Mouse (Mus musculus) ES-E14 (cell line): Measurements from ENCODE around the gene Slc23a3. TPM values are rescaled to one million over a fixed set of nuclear protein-coding genes. Genes with fewer than 3 reads are reported as not detected.

ENCODE experiments used
- DNase-seq: peaks from one replicate; pipeline ENCODE4 v3.0.0-alpha.2; 2013; ENCODE audit warnings: low read depth, low spot score
- H3K27ac ChIP-seq: 2 replicates; pipeline ENCODE4 v1.5.1; 2012; ENCODE audit warnings: low read depth, mild to moderate bottlenecking, low read length, moderate library complexity, mixed read lengths; ENCODE audit not compliant: poor library complexity, insufficient read depth, severe bottlenecking
- H3K36me3 ChIP-seq: 2 replicates; pipeline ENCODE4 v1.6.1; 2012; ENCODE audit warnings: mild to moderate bottlenecking, low read length, moderate library complexity, mixed read lengths; ENCODE audit not compliant: control insufficient read depth, poor library complexity, insufficient read depth, severe bottlenecking
- H3K4me1 ChIP-seq, 2 experiments: fragments of 150-350 bp in 1 of 2; sonication (generic) in 1 of 2; 2 replicates each; pipeline ENCODE4 v1.6.1; 2012; ENCODE audit warnings: low read length in 2 of 2, mild to moderate bottlenecking in 1 of 2, mixed read lengths in 1 of 2; ENCODE audit not compliant: control insufficient read depth in 2 of 2, insufficient read depth in 2 of 2, poor library complexity in 1 of 2
- H3K4me3 ChIP-seq, 2 experiments: fragments of 150-350 bp in 1 of 2; sonication (generic) in 1 of 2; 2 replicates each; pipeline ENCODE4 v1.5.1; 2012; ENCODE audit warnings: low read length in 2 of 2, low read depth in 1 of 2, mild to moderate bottlenecking in 1 of 2, mixed read lengths in 1 of 2; ENCODE audit not compliant: insufficient read depth in 1 of 2, poor library complexity in 1 of 2, severe bottlenecking in 1 of 2
- H3K9ac ChIP-seq: 2 replicates; pipeline ENCODE4 v1.6.1; 2012; ENCODE audit warnings: low read depth, mild to moderate bottlenecking, low read length, mixed read lengths; ENCODE audit not compliant: poor library complexity, insufficient read depth, severe bottlenecking
- H3K9me3 ChIP-seq: fragments of 150-350 bp; sonication (generic); 2 replicates; pipeline ENCODE4 v1.6.1; 2012; ENCODE audit warnings: low read depth, mild to moderate bottlenecking, low read length; ENCODE audit not compliant: control insufficient read depth, insufficient read depth
- CHD2 ChIP-seq: IDR thresholded peaks from 2 replicates; pipeline ENCODE4 v1.6.1; 2014; ENCODE audit warnings: mild to moderate bottlenecking, low read depth, low read length, inconsistent platforms
- HCFC1 ChIP-seq: IDR thresholded peaks from 2 replicates; pipeline ENCODE4 v1.6.1; 2012; ENCODE audit warnings: low read length, inconsistent platforms, borderline replicate concordance; ENCODE audit not compliant: insufficient read depth
- MAFK ChIP-seq: IDR thresholded peaks from 2 replicates; pipeline ENCODE4 v1.6.1; 2014; ENCODE audit warnings: mild to moderate bottlenecking, low read depth, low read length, inconsistent platforms; ENCODE audit not compliant: insufficient read depth
- ZC3H11A ChIP-seq: IDR thresholded peaks from 2 replicates; pipeline ENCODE4 v1.6.1; 2012; ENCODE audit warnings: low read depth, mild to moderate bottlenecking, inconsistent platforms, low read length, borderline replicate concordance
- ZNF384 ChIP-seq: IDR thresholded peaks from 2 replicates; pipeline ENCODE4 v1.6.1; 2012; ENCODE audit warnings: low read depth, low read length, inconsistent platforms
- in situ Hi-C, 2 experiments: fragments of 600-800 bp; cut with MboI; formaldehyde crosslinking; loops; one replicate each; pipeline ENCODE4 v1.15.1; 2025; ENCODE audit warnings: low sequenced_read_pairs in 2 of 2, inconsistent platforms in 1 of 2; ENCODE audit not compliant: unreplicated experiment in 2 of 2
- total RNA-seq: library from RNA; depleted of rRNA; stranded (reverse); fragments of 300-350 nt; gene quantifications from 2 replicates; pipeline ENCODE4 v1.2.3, GENCODE M21; 2012; rRNA removed

Slc23a3 gene
- 0.31 TPM in 1 of 2 replicates, not detected in the other for total RNA-seq

DNA sequence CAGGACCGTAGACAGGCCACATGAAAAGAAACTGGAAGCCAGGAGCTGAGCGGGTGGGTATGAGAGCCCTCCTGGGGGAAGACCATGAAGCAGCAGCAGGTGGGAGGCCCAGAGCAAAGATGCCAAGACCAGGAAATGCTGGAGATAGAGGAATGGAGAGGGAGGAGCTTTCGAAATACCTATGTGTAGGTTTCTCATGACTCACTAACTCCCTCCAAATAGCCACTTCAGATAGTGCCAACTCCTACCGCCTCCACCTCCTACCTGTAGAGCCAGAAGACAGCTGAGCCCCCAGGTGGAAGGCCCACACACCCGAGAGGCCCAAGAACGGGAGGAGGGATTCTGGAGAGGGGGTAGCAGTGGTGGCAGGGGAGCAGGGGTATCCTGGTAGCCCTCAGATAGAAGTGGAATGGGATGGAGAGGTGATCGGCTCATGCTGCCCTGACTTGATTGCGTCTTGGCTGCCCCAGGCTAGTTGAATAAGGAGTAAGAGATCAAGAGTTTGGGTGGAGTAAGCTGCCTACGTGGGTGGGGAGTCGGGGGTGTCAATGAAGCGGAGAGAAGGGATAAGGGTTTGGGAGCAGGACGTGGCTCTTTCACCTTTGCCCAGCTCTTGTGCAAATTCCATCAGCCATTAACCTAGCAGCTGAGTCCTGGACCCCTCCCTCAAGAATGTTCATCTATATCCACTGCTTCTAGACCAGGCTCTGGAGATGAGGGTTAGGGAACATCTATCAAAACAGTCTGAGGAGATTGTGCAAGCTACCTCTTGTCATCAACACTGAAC, at the start of gene Slc23a3:
TSS of gene Slc23a3 (minus strand) at position 470 of the 787 bp plus-strand sequence.
- no peak within 1 kb of the TSS for H3K9ac ChIP-seq
- no peaks in the 10 kb centered on the region for H3K9me3 ChIP-seq
- in situ Hi-C loops = no loop called here
- TF ChIP-seq ZNF384 = no peak
- TF ChIP-seq ZC3H11A = no peak
- TF ChIP-seq MAFK = no peak
- no peak for TF ChIP-seq CHD2
- TF ChIP-seq HCFC1 = no peak
- peaks cover 9% of the 10 kb centered on the region; the same call in 1 of the 2 replicates for H3K36me3 ChIP-seq
- H3K27ac ChIP-seq = no peak within 1 kb of the TSS
- no peak within 1 kb of the TSS for H3K4me3 ChIP-seq
- DNase-seq = no peak
- H3K4me1 ChIP-seq = no peaks in the 10 kb centered on the region

- in situ Hi-C loops = no loop called here
- H3K36me3 ChIP-seq = peaks cover 3% of the 10 kb centered on the region; the same call in 1 of the 2 replicates
- TF ChIP-seq HCFC1 (no peak), ZNF384 (peak; percentile 95), CHD2 (no peak), MAFK (no peak), ZC3H11A (no peak)
Observed at GRCm38 (mm10) chr1:75182160-75182559, 48.5 kb upstream of the Slc23a3 start.

DNA sequence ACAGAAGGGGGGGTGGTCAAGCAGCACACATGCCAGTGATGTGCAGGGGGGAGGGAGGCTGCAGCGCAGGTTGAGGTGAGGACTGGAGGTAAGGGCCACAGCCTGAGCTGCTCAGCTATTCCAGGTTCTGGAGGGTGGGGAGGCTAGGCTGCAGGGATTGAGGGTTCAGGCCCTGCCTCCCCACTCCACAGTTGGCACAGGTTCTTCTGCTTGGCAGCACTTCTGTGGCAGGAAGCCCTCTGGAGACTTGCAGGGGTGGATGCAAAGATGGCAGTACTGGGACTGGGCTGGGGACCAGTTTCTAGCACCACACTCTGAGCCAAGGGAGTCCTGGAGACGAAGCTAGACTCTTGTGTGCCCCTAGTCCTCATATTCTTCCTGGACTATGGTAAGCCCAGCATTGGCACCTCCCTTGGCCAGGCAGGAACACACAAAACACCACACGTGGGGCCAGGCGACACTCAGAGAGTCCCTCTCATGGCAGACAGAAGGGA, 47.7 kb upstream of the Slc23a3 start:
- no peaks in the 10 kb centered on the region for H3K9me3 ChIP-seq
- in situ Hi-C loops = no loop called here
- no peak for DNase-seq
- no peak for TF ChIP-seq CHD2
- TF ChIP-seq ZC3H11A = no peak
- no peak for TF ChIP-seq MAFK
- no peak for TF ChIP-seq HCFC1
- TF ChIP-seq ZNF384 = no peak
- H3K27ac ChIP-seq = no peak overlapping the region
- H3K9ac ChIP-seq = no peak overlapping the region
- H3K4me1 ChIP-seq = peaks cover 4 to 5% of the 10 kb centered on the region in 2 experiments; a peak in 2 of 4 replicates
- peaks cover 4% of the 10 kb centered on the region; the same call in 1 of the 2 replicates for H3K36me3 ChIP-seq
- no peak overlapping the region for H3K4me3 ChIP-seq

More at GRCm38 (mm10) chr1:75182160-75182559, 48.5 kb upstream of the Slc23a3 start:
- Histone ChIP-seq H3K4me1 (peaks cover 4 to 5% of the 10 kb centered on the region in 2 experiments; a peak in 2 of 4 replicates), H3K27ac (no peak overlapping the region), H3K4me3 (no peak overlapping the region), H3K9ac (no peak overlapping the region), H3K9me3 (no peaks in the 10 kb centered on the region)
- no peak for DNase-seq

- Histone ChIP-seq H3K9me3 (no peaks in the 10 kb centered on the region), H3K9ac (peak overlapping the region; percentile 55; the same call in 1 of the 2 replicates), H3K36me3 (peaks cover 4% of the 10 kb centered on the region; the same call in 1 of the 2 replicates), H3K27ac (no peak overlapping the region), H3K4me1 (peaks cover 4 to 5% of the 10 kb centered on the region in 2 experiments; a peak in 2 of 4 replicates), H3K4me3 (peak overlapping the region in 1 of 2 experiments; percentile 81; a peak in 2 of 4 replicates)
- in situ Hi-C loops = no loop called here
- DNase-seq = no peak
- TF ChIP-seq CHD2 = no peak
- no peak for TF ChIP-seq ZC3H11A
- no peak for TF ChIP-seq MAFK
- no peak for TF ChIP-seq HCFC1
- TF ChIP-seq ZNF384 = no peak
Observed at GRCm38 (mm10) chr1:75180741-75181140, 47.1 kb upstream of the Slc23a3 start.
